Mouse (Mus musculus) naive thymus-derived CD4-positive, alpha-beta T cell, adult 2 months (primary cell): ENCODE results near the gene Trafd1.

ENCODE experiments used
- DNase-seq: peaks from one replicate; pipeline ENCODE4 v3.0.0-alpha.2; 2011; ENCODE audit warnings: low read depth

Trafd1 gene

DNA sequence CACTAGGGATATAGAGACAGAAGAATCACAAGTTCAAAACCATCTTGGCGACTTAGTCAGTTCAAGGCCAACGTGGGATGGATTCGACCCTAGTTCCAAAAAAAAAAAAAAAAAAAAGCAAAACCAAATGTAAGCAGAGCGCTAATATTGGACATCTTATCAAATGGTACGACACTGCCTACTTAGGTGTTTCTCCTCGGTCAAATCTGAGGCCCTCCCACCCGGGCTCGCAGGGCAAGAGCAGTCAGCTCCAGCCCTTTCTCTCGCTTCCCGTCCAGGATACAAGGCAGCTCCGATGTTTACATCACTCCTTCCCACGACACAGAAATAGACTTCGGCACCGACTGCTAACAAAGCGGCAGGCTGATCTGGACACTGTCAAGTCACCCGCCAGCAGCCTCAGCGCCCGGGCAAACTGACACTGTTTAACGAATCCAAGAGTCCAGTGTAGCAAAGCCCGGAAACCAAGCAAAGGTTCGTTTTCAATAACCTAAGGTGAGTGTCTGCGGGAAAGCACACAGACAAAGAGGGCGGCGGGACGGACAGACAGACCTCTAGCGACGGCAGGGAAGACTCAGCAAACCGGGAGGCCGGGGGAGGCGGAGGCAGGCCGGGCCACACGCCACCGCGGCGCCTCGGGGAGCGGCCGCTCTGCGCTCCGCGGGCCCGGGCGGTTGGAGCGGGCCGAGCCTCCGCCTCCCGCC, 523 bp downstream of the Trafd1 start:
- peak; percentile 69 for DNase-seq

DNA sequence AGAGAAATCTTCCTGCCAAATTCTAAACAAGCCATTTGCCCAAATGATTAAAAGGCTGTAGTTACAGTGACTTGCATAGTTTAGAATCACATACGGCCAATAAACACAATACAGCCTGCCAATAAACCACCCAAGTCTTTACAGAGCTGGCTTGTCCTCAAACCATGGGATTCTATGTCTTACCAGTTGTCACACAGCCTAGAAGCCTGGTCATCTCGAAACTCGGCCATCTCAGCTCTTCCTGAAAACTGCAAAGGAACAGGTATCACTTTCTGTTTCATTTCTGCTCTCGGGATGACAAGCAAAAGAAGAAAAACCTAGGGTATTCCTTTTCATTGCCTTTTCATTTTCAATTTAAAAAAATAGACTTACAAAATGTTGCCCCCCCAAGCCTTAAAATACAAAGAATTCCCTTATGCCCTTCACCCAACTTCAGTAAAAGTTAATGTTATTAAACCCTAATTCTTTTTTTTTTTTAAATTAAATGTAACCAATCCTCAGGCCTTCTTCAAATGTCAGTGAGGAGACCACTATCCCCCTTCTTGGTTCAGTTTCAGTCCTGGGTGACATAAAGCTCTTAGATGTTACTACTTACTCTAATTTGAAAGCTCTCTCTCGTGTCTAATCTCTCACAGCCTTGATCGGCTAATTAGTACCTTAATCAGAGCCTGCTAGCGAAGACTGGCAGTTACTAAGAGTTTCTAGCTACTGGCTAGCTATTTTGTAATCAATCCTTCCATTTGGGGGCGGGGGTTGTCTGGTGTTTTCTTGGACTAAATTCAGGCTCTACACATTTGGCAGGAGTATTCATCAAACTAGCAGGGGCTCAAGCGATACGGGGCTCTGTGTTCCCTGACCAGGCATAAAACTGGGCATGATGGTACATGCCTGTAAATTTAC, 1.3 kb downstream of the Trafd1 start:
- no peak for DNase-seq

DNA sequence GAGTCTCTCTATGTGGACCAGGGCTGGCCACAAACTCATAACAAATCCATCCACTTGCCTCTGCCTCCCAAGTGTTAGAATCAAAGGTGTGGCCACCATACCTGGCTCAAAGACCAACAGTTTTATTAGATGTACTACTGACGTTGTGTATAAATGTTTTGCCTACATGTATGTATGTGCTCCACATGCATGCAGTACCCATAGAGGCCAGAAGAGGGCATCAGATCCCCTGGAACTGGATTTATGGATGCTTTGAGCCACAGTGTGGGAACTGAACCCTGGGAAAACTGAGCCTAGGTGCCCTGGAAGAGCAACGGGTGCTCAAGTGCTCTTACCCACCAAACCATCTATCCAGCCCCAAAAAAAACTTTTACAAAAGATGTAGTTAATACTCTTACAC, 4.7 kb downstream of the Trafd1 start:
- DNase-seq: peak; percentile 43

DNA sequence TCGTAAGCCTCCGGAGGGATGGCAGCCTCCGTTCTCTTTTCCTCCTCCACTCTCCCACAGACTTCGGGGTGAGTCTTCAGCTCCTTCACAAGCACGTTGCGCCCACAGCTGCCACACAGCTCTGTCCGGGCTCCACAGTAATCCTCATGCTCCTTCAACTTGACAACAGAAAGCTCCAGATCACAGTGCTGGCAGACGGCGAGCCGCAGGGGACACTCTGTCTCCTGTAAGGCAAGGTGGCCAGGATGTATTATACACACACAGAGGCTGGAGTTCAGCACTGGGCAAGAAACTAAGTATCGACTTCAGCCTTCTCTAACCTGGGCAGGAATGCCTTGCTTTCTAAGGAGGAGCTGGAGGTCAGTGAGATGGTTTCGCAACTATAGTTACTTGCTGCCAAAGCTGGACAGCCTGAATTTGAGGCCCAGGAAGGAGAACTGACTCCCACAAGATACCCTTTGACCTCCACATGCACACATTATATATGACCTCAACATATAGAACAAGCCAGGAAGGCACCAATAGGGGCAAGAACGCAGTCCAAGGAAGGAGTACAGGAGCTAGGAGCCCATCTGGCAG, 6.7 kb downstream of the Trafd1 start:
- DNase-seq: no peak

DNA sequence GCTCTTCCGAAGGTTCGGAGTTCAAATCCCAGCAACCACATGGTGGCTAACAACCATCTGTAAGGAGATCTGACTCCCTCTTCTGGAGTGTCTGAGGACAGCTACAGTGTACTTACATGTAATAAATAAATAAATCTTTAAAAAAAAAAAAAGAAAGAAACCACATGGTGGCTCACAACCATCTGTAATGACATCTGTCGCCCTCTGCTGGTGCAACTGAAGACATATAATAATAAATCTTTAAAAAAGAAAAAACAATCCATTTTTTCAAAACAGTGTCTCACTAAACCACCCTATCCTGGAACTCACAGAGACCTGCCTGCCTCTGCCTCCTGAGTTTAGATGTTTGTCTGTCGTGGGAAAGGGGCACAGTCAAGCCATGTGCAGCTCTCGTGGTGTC, 8.5 kb downstream of the Trafd1 start:
- DNase-seq: peak; percentile 84

DNA sequence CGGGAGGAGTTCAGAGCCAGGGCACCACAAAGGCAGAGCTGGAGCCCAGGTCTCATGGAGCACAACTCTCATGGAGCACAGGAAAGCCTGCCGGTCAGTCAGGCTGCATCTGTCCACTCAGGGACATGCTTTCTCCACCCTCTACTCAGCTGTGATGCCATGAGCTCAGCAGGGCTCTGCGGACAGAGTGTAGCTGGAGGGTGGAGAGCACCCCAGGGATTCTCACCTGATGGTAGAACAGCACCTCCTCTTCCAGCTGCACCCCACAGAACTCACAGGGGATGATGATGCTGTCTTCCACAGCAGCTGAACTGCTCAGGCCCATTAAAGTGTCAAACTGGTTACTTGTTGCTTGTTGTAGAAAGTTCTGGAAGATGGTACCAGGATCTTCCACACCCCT, 10.6 kb downstream of the Trafd1 start:
- DNase-seq: no peak

DNA sequence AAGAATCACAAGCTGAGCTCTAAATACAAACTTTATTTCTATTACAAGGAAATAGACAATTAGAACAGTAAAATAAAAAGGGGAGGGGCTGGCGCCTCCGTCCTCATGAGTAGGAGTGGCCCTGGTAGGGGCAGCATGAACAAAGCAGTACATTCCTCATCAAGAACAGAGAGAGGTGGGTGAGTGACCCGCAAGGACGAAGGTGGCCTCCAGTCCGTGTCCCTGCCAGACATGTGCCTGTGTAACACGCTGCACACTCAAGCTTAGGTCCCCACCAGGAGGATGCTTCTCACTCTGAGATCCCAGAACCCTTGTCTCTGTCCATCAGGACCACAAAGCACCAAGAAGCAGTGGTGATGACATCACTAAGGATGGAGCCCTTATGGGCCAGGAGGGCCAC, 13.7 kb downstream of the Trafd1 start:
- DNase-seq: no peak

DNA sequence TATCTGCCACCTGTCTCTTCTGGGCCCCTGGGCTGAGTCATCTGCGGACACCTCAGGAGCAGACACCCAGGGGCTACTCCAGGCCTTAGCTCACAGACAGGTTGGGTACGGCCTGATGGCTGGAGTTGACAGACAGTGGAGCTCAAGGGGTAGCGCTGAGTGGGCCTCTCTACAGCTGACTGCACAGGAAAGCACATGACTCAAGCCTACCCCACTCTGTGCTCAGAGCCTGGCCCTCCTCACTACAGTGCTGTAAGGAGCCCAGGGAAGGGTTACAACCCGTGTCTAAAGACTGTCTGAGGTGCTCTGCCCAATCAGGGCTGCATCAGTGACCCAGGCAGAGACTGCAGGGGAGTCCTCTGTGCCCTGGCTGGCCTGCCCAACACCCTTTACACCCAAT, 18.2 kb downstream of the Trafd1 start:
- DNase-seq: no peak

DNA sequence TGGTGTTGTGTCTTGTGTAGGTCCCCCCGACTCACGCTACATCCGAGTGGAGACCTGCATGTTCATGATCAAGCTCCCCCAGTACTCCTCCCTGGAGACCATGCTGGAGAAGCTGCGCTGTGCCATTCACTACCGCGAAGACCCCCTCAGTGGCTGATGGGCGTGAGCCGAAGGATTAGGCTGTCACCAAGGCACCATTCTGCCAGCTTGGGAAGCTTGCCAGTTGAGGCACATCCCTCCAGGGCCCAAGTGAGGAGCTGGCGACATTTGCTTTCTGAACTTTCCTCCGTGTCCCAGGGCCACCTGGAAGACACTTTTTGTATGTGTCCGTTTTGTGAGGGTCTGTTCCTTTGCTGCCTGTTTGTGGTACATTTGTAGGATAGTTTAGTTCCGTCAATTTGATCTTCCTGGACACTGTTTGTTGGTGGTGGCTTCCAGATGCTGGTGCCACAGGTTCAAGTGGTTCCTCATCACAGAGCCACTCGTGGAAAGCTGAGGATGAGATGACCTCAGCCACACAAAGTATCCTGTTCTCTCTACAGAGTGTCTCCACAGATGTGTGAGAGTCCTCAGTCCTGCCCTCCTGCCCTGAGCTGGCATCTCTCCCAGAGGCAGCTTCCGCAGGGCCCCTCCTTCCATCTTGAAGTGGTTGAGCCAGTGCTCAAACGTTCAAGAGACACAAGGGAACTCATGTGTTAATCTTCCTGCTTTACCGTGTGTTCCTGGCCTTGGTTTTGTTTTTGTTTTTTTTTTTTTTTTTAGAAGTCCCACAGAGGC, 18.8 kb downstream of the Trafd1 start:
- DNase-seq: no peak

DNA sequence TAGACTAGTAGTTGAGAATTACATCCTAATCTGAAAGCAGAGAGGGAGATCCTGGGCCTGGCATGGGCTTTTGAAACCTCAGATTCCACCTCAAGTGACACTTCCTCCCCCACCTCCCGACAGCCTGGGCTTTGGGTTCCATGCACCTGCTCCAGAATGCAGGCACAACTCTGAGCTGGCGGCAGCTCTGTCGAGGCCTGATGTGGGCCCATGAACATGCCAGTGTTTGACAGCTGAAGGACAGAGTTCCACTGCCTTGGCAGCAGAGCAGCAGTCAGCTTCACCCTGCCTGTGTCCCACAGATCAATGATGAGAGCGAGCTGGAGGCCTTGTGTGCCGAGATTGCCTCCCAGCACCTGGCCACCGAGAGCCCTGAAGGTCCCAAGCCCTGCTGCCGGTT, 22.0 kb downstream of the Trafd1 start:
- no peak for DNase-seq

DNA sequence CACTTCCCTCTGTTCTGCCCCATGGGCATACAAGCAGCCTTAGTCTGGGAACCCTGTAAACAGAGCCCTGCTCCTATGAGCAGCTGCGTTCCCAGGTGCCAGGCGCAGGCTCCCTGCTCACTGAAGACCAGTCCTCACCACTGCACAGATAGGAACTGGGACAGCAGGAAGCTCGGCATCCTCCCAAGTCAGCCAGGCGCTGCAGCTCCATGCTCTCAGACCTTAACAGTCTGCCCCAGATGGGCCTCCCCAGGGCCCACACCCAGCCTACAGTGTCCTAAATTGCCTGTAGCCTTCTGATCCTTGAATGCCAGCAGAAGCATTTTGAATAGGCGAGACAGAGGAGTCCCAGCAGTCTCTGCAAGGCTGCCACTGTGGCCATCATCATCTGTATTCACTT, 23.7 kb downstream of the Trafd1 start:
- no peak for DNase-seq

DNA sequence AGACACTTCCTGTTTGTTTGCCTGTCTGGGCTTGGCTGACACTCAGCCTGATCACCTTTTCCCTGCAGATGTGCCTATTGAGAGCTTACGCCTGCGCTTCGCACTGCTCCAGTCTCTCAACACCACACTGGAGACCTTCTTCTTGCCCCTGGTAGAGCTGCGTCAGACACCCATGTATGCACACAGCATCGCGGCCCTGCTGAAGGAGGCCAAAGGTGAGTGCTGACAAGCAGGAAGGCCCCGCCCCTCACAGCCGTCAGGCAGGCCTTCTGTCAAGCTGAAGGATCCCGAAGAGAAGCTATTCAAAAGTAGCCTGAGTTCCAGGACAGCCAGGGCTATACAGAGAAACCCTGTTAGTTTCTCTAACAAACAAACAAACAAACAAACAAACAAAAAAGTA, 26.2 kb downstream of the Trafd1 start:
- DNase-seq: no peak

DNA sequence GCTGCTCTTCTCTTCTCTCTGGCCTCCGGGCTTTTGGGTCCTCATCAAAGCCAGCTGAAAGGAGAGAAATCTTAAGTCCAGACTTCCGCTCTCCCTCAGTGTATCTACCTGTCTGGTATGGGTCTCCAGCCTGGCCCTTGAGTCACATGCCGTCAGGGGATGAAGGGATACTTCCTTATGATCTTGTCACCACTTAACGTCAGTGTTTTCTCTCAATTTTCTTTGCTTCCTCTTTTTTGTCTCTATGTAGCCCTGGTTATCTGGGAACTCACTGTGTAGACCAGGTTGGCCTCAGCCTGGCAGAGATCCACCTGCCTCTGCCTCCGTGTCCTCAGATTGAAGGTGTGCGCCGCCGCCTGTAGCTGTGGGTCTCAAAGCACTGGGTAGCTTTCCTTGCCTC, 41.4 kb downstream of the Trafd1 start:
- no peak for DNase-seq

DNA sequence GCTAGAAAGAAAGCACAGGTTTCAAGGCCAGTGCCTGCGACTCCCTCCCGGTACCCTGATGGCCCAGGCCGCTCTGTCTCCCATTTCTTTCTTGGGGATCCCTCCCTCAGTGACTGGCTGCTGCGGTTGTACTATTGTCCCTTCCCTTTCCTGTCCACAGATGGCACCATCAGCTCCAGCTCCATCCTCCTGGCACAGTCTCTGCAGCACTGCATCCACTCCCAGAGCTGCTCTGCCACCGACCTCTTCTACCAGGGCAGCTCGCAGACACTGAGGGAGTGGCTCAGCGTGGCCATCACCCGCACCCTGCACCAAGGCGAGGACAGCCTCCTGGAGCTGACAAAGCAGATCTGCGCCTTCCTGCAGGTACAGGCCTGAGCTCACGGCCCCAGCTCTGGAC, 42.9 kb downstream of the Trafd1 start:
- no peak for DNase-seq

DNA sequence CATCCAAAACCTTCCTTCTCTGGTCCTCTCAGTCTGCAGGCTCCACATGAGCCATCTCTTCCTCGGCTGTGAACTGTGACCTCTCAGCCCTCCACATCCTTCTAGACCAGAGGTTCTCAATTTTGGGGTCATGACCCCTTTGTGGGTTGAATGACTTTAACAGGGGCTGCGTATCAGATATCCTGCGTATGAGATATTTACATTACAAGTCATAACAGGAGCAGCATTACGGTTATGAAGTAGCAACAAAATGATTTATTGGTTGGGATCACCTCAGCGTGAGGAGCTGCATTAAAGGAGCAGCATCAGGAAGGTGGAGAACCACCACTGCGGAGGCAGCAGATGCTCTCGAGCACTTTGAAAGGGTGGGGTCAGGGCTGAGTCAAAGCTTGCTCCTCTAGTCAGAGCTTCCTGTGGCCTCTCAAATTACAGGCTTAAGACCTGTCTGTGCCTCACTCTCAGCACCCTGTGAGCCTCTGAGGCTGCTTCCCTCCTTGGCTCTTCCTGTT, 44.4 kb downstream of the Trafd1 start:
- DNase-seq: peak; percentile 77

DNA sequence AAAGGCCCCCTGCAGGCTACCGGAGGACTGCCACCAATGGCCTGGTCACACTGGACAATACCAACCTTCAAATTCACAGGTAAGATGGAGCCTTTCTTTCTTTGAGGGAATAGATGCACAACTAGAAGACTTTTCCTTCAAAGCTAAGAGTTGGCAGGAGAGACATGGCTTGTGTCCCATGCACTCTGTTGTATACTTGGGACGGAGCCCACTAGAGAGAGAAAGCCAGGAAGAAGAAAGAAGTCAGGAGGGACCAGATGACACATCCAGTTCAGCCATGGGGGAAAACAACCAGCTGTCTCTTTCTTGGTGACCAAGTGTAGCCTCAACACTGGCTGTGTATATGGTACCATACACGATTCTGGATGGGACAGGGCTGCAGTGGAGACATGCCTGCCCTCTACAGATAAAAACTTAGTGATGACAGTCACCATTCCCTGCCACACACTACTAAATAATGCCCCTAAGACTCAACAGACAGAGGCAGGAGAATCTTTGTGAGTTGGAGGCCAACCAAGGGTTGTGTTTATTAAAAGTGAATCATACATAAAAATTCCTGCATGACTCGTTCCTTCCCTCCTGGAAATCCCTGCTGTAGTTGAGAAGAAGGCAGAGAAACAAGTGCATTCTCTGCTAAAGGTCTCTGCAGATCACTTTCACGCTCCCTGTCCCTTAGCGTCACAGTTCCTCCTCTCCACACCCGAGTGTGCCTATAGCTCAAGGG, 45.8 kb downstream of the Trafd1 start:
- DNase-seq: no peak

DNA sequence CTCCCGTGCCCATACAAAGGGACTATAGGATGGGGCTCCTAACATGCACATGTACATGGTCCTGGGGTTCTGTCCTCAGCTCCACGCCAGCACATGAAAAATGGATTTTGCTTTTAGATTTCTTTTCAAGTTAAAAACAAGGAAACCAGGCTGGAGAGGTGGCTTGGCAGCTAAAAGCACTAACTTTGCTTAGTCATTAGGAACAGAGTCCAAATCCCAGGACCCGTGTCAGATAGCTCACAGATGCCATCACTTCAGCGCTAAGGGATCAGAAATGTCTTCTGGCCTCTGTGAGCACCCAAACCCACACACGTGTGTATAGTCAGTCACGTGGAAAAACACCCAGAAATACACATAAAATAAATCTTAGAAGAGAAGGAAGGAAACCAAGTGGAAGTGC, 48.7 kb downstream of the Trafd1 start:
- DNase-seq: no peak

DNA sequence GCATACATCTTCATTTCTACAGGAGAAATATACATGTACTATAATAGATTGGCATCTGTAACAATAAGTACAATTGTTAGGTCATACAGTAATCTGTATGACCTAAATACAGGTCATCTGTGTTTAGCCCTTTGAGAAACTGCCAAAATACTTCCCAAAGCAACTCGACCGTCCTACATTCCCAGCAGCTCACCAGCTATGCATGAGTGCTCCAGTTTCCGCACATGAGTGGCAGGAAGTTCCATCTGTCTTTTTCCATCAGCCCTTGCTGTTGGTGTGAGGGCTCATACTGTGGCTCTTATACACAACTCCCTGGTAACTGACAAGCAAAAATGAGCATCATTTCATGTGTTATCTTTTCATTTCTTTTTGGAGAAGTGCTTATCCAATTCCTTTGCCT, 49.4 kb downstream of the Trafd1 start:
- peak; percentile 40 for DNase-seq

DNA sequence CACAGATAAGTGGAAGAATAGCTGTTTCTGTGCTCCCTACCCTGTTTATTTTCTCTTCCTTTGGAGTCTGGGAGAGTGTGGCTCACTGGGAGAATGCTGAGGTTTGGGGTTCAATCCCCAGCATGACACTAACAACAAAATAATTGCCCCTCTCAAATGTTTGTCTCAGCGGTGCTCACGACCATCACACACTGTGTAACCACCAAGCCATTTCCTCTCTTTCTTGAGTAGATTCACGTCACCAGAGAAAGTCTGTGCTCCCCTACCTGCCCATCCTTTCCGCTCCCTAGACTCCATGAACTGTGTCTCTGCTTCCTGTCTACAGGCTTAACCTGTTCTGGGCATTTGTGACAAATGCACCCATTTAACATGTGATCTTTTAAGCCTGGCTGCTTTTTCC, 50.0 kb downstream of the Trafd1 start:
- peak; percentile 78 for DNase-seq

DNA sequence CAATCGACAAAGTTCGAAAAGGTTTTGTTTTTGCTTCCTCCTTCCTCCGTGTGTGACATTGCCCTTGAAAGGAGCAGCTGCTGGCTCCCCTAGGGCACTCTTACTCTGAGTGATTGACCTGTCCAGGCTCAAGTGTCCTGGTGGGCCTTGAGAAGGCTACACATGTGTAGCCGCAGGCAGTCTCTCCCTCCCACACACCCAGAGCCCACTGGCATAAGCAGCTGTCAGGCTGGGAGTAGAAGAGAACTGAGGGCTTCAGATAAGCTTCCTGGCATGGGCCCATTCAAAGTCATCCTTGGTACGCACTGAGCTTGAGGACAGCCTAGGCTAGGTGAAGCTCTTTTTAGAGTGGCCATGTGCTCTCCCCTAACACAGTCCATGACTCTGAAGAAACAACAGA, 51.0 kb downstream of the Trafd1 start:
- no peak for DNase-seq

DNA sequence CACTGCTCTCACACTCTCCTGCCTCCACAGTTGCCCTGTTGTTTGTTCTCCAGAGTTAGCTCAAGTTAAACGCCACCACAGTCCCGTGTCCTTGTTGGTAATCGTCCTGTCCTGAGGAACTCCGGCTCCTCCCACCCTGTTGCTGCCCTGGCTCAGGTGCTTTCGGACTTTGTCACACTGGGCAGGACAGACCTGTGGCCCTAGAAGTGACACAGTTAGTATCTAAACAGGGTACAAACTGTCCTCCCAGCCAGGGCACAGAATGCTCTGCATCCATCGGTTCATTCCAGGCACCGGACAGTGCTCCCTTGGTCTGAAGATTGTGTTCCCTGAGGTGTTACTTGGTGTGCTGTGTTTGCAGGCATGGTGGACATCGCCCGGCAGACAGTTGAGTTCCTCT, 51.5 kb downstream of the Trafd1 start:
- no peak for DNase-seq

DNA sequence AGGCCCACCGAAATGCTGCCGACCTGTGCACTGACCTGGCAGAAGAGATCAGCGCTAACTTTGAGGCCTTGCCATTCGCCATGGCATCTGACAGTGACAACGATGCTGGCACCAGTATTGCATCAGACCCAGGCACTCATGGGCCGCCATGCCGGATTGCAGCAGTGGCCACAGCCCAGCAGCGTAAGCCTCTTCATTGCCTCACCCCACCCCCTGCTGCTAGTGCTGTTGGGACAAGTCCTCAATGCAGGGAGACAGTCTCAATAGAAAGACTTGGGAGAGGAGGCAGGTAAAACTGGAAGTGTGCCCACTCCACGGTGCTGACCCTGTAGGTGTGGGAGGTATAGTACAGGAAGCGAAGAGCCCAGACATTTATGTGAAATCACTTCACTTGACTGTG, 53.7 kb downstream of the Trafd1 start:
- DNase-seq: no peak
